Mouse (Mus musculus): ENCODE data around the gene Map4k4. TPM values are rescaled to one million over a fixed set of nuclear protein-coding genes. Genes with fewer than 3 reads are reported as not detected.

Map4k4 gene
- 17.8 and 19.6 TPM in 2 replicates for polyA plus RNA-seq (2012; rRNA removed)

DNA sequence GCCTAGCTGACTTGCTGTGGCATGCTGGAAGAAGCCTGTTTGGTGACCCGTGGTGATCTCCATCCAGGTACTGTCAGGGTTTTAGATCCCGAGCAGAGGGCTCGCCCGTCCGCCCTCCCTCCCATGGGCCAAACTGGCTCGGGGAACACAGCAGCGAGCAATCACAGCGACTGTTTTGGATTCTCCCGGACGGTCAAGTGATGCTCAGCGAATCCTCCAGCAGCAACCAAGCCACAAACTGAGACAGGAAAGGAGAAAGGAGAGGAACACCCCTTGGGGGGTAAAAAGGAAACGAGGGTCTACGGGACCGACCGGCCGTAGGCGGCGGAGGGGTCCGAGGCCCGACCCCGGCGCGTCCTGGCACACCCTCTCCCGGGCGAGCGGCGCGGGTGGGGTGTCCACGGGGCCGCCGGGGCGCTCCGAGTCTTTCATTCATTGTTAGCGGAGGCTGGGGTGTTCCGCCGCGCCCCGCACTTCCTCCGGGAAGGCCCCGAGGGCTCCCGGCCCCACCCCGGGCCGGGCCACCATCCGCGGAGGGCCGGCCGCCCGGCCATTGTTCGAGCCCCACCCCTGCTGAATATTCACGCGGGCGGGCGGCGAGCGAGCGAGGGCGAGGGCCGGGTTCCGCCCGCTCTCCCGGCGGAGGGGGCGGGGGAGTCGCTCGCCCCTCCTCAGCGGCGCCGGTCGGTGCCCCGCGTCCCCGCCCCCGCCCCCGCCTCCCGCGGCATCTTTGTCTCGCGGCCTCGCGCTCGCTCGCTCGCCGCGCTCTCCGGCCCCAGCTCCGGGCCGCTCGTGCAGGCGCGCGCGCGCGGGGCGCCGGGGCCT, at the start of gene Map4k4:
Map4k4 (plus strand) TSS at position 733 of the 825 bp plus-strand sequence.

DNA sequence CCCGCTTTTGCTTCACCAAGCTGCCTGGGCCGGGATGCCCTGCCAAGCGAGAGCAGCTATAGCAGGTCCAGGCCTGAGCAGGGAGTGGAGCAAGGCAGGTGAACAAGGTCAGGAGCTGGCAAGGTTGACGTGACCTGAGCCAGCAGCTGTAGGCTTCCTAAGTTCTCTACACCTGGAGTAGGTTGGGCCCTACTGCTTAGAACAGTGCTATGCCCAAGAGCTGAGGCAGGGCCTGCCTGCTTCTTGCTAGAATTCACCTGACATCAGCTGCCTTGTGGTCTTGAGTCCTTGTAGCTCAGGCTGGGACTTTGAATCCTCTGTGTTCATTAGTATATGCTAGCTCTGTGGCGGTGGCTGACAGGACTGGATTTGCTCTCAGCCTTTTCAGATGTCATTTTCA, 173.1 kb downstream of the Map4k4 start, which contains the start of gene Il1r2:
Il1r2 (plus strand) TSS at position 301 of the 400 bp plus-strand sequence.

Other genes with a start within 250 kb of the Map4k4 start
- gene Creg2, start 249.4 kb upstream of the Map4k4 start, polyA plus RNA-seq (2012; rRNA removed) = 0.10 and 0.14 TPM in 2 replicates
- gene Rfx8, start 179.9 kb upstream of the Map4k4 start, polyA plus RNA-seq (2012; rRNA removed) = 0.04 and 0.05 TPM in 2 replicates
- gene Gm3646, start 95.6 kb upstream of the Map4k4 start, polyA plus RNA-seq (2012; rRNA removed) = not detected in 2 replicates
- 1.4 and 2.3 TPM in 2 replicates for gene Il1r2, start 173.2 kb downstream of the Map4k4 start, polyA plus RNA-seq (2012; rRNA removed)